Mouse (Mus musculus) heart, adult 9 months (tissue): ENCODE results near the gene Gpd1.
"Not testable (repeated sequence)": the region's sequence is repeated elsewhere in the genome, so short reads cannot be mapped to it uniquely, and the experiment has no call there.

Source experiments
- DNase-seq, 2 experiments: peaks; one replicate each; pipeline ENCODE4 v3.0.0; 2022; ENCODE audit warnings: low spot score in 2 of 2

The Gpd1 gene

GRCm38 (mm10) chr15:99771601-99772276 is 54.4 kb downstream of the Gpd1 start:
- peak in 1 of 2 experiments; percentile 28 for DNase-seq

- DNase-seq: peak; percentile 89 to 92
Measured at GRCm38 (mm10) chr15:99772277-99772880, 55.1 kb downstream of the Gpd1 start.

GRCm38 (mm10) chr15:99772881-99772924 is 55.4 kb downstream of the Gpd1 start, which contains the start of gene Cers5:
Gene Cers5 (minus strand): TSS chr15:99772885.
- not testable (repeated sequence) for DNase-seq

- DNase-seq: no peak
Measured at GRCm38 (mm10) chr15:99772925-99773324, 55.6 kb downstream of the Gpd1 start.
